Mouse (Mus musculus) cerebellum, adult 11-12 months (tissue): ENCODE results near the gene Dhrs9.
A peak's percentile ranks its signal among the peaks of the same experiment; 100 is the strongest.

Experiments used
- DNase-seq: peaks from one replicate; pipeline ENCODE4 v3.0.0; 2022

The Dhrs9 gene

GRCm38 (mm10) chr2:69424829-69425228, 44.6 kb downstream of the Dhrs9 start:
- DNase-seq, result no peak

- no peak for DNase-seq
These were observed 45.8 kb downstream of the Dhrs9 start for GRCm38 (mm10) chr2:69426081-69426480.

GRCm38 (mm10) chr2:69427141-69427540, 46.9 kb downstream of the Dhrs9 start:
- no peak for DNase-seq

- peak; percentile 45 for DNase-seq
These were observed 47.9 kb downstream of the Dhrs9 start for GRCm38 (mm10) chr2:69428116-69428515.

- no peak for DNase-seq
These were observed 61.4 kb downstream of the Dhrs9 start for GRCm38 (mm10) chr2:69441656-69442055.

- no peak for DNase-seq
These were observed 65.7 kb downstream of the Dhrs9 start for GRCm38 (mm10) chr2:69445896-69446472.

- DNase-seq, result no peak
These were observed 68.3 kb downstream of the Dhrs9 start for GRCm38 (mm10) chr2:69448581-69448980.

- no peak for DNase-seq
These were observed 70.9 kb downstream of the Dhrs9 start for GRCm38 (mm10) chr2:69451128-69451527.
